Mouse (Mus musculus) erythroblast, embryonic 14.5 days (primary cell): ENCODE measurements at regions not wholly inside any gene's neighbourhood (a gene's known extent, or its start where the extent isn't known, plus 50 kb on each side); places are given as distances from the start of the nearest gene placed in this dataset.

Experiments
- GATA1 ChIP-seq: IDR thresholded peaks from 2 replicates; pipeline ENCODE4 v1.6.1; 2012; ENCODE audit warnings: low read length, inconsistent platforms, mixed read lengths
- TAL1 ChIP-seq: IDR thresholded peaks from 3 replicates; pipeline ENCODE4 v1.6.1; 2012; ENCODE audit warnings: low read length, inconsistent platforms, mixed read lengths

DNA sequence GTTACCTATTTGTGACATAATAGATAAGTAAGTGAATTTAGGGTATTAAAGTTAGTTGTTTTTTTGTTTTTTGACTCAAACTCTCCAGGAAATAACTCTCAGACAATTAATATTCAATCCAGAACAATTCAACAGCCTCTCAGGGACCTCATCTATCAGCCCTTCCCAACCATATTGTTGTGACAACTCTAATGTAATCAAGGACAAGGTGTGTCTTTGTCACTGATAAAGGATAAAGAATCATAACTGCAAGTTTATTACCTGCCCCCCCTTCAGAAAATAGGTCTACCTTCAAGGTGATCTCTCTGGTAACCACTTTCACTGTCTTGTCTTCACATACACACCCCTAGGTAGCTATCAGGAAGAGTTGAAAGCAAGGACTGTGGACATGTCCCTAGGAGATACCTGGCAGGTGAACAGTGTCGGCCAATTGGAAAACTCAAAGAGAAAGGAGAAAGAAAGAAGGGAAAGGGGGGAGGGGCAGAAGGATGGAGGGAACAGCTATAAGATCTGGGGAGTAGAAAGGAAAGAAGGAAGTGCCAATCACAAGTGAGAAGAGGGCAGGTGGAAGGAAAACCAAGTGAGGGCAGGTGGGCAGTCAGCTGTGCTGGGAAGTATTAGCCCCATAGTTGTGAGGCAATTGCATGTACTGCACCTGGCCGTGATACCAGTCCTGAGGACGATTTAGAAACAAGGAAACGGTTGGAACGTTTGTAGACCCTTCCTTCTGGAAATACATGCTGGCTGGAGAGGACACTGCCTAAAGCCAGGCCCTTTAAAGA is 51.3 kb upstream of the Gm47985 start:
- TF ChIP-seq GATA1 = no peak
- no peak for TF ChIP-seq TAL1
